20 mouse cellular contexts compared by ENCODE assay signal in genomic region chr4:141981475-141981874, GRCm38 (mm10). TPM values are rescaled to one million over a fixed set of nuclear protein-coding genes. Genes with fewer than 3 reads are reported as not detected.
"Had no signal": no experiment of that assay in that cellular context is flagged by ENCODE, and none has a peak within 500 bp of the region (broad histone marks: within the 10 kb centered on the region; RNA-seq: fewer than 3 reads in every experiment).

No protein-coding gene starts in this region.

- H3K4me3 ChIP-seq: layer of hippocampus, adult 2 months; liver, embryonic 13.5 days; megakaryocyte, embryonic 14.5 days; midbrain, embryonic 10.5 days; midbrain, embryonic 13.5 days; myocyte; neural tube, embryonic 13.5 days had no signal

- H3K27me3 ChIP-seq: liver, embryonic 13.5 days; midbrain, embryonic 13.5 days; neural tube, embryonic 13.5 days had no signal

- H3K9me3 ChIP-seq: liver, embryonic 13.5 days; midbrain, embryonic 10.5 days; midbrain, embryonic 13.5 days; neural tube, embryonic 13.5 days had no signal

- ATAC-seq: midbrain, embryonic 13.5 days; midbrain, embryonic 16.5 days had no signal

- H3K9ac ChIP-seq: liver, embryonic 13.5 days; lung, embryonic 14.5 days; midbrain, embryonic 13.5 days; neural tube, embryonic 13.5 days had no signal

- H3K27ac ChIP-seq: kidney, postnatal 0 days; layer of hippocampus, adult 2 months; liver, embryonic 13.5 days; midbrain, embryonic 10.5 days; midbrain, embryonic 13.5 days; neural tube, embryonic 13.5 days had no signal

- H3K36me3 ChIP-seq: liver, embryonic 13.5 days; midbrain, embryonic 10.5 days; midbrain, embryonic 13.5 days; neural tube, embryonic 13.5 days had no signal

- DNase-seq: kidney, adult 18-20 months; kidney, postnatal 25 days; layer of hippocampus, adult 9-11 months; liver, embryonic 13.5 days; lung, embryonic 14.5 days; lung, postnatal 10 days; lung, postnatal 36 days; retina, postnatal 1 day; right cerebral cortex, postnatal 25 days; thymus, postnatal 36 days had no signal

- H3K4me1 ChIP-seq: liver, embryonic 13.5 days; midbrain, embryonic 10.5 days; midbrain, embryonic 13.5 days; neural tube, embryonic 13.5 days had no signal

- H3K4me2 ChIP-seq: liver, embryonic 13.5 days; lung, embryonic 14.5 days; midbrain, embryonic 13.5 days; neural tube, embryonic 13.5 days had no signal

RNA-seq across cellular contexts. Expression of gene Fhad1, which starts 33.4 kb away (rescaled TPM):
- total RNA-seq: neutrophil, adult 5-6 weeks had no signal
- polyA plus RNA-seq: liver, embryonic 16.5 days had no signal
